Mouse (Mus musculus) R1 (cell line): ENCODE measurements around the gene 4930412O13Rik.

Experiments
- DNase-seq: peaks from one replicate; pipeline ENCODE4 v3.0.0-alpha.2; 2018; ENCODE audit warnings: low read depth, low spot score

4930412O13Rik gene

GRCm38 (mm10) chr2:9897846-9898245, 16.8 kb downstream of the 4930412O13Rik start:
- peak; percentile 28 for DNase-seq

DNA sequence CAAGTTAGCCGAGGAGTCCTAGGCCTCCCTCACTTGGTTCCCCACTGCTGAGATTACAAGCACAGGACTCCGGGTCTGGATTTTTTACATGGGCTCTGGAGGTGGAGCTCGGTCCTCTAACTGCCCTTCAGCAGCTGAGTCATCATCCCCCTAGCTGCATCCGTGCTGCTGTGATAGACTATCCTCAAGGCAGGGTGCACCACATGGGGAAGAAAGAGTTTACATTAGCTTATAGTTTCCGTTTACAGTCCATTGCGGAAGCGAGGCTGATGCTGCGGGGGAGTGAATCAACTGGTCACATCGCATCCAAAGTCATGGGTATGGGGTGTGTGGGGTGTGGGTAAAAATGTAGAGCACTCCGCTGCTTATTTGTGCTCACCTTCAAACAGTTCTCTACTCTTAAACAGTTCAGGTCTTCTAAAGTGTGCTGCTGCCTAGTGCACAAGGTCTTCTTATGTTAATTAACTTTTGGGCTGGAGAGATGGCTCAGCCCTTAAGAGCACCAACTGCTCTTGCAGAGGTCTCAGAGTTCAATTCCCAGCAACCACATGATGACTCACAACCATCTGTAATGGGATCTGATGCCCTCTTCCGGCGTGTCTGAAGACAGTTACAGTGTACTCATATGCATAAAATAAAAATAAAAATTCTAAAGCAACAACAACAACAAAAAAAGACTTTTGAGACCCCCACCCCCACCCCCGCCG, 23.0 kb downstream of the 4930412O13Rik start:
- DNase-seq = peak; percentile 66

DNA sequence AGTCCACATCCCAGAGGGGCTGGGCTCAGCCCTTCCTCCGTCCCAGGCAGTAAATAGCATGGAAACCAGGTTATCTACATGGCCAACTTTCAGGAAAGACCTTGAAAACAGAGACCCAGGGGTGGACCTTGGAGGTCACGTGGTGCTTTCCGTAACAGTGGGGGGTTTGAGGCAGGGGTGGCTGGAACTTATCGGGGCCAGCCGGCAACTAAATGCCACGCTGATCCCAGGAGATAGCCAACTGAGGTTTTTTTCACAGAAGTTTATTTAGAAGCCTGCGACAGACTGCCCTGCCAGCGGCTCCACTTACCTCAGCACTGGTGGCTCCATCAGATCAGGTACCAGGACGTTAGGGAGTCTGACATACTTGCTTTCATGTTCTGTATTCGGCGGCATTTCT, 24.9 kb downstream of the 4930412O13Rik start:
- DNase-seq = no peak

DNA sequence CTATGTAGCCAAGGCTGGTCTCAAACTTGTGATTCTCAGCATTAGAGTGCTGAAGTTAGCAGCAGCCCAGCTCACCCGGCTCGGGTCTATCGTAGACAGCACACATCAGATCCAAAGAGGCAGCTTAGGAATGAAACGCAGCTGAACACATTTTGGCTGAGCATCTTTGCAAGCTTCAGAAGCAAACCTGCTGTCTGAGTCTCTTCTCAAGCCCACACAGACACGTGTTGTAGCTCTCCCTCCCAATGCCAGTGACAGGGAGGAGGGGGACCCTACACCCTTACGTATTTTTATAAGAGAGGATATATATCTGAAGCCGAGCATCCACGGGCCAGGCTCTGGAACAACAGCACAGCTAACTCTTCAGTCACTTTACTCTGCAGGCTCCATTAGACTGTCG, 36.5 kb downstream of the 4930412O13Rik start:
- DNase-seq = no peak

DNA sequence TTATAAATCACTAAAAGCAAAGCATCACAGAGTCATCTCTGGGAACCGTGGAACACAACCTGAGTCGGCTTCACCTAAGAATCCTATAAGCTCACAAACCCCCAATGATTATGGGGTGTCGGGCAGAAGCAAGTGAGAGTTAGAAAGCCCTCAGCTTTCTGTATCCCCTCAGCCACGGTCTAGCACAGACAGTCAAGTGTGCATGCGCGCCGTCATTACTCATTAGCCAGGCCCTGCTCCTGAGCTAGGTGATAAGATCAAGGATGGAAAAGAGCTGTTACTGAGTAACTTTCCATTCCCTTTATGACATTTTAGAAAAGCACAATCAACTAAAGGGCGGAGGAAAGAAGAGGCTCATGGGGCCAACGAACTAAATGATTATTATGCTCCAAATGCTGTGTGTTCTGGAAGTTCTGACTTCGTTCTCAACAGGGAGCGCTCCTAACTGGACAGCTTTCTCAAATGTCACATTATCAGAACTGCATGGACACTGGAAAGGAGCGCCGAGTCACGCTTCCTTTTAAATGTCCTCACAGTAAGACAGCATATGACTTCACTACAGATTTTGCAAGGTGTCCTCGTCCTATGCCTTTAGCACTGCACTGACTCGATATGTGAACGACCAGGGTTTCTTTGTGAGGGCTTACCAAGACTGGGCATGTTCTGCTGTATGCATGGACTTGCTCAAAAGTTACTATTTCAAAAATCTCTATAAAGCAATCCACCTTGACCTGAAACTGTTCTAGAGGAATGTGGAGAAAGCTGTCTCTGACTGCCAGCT, 37.8 kb downstream of the 4930412O13Rik start:
- no peak for DNase-seq

DNA sequence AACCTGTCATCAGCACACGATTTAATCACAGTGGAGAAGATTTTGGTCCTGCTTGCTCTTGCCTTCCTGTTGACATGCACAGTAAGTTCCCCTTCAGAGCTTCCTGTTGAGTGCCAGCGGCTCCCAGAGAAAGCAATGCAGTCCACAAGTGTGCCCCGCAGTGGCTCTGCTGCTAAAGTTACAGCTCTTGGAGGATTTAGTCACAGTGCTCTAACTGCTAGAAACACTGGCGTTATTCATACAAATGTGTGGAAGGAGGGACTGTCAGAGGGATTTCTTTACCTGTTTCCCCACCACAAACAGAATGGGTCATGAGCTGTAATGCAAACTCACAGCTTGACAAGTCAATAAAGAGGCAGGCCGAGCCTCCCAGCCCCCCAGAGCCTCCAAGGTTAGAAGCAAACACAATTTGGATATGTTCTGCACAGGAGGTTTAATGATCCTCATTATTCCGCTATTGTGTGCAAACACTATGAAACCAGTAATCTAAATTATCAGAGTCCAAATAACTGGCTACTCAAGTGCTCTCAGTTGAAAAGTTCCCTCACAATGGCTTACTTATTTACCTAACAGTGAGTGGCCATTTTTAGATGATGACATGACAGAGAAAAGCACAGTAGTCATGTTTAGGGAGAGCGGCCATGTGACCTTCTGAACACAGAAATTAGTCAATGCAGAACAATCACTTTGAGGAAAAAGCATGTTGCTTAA, 45.3 kb downstream of the 4930412O13Rik start:
- DNase-seq = no peak

GRCm38 (mm10) chr2:9926905-9927283, 45.8 kb downstream of the 4930412O13Rik start:
- DNase-seq = no peak
